Mouse (Mus musculus) cerebellum, adult 18-20 months (tissue): ENCODE results near the gene 1700003E16Rik.

Source experiments
- DNase-seq, 2 experiments: peaks; one replicate each; pipeline ENCODE4 v3.0.0; 2021

The 1700003E16Rik gene

DNA sequence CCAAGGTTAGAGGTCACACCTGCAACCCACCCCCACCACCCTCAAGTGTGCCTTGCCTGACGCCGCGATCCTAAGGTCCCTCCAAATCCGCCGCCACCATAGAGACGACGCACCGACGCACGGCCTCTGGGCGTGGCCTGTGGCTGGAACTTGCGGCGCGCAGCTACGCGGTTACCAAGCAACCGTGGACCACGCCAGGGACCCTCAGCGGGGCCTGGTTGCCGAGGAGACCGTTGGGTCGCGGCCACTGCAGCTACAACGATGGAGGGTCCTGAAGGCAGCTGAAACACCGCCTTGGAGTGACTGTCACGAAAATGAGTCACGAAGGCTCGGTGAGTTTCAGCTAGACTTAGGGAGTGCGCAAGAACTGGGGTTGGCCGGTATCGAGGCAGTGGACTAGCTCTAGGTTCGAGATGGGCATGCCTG, at the start of gene 1700003E16Rik, which contains the start of gene Wdr54:
TSS of gene 1700003E16Rik (plus strand) at position 146 of the 426 bp plus-strand sequence.
TSS of gene Wdr54 (minus strand) at position 139 of the 426 bp plus-strand sequence.
- peak; percentile 76 to 77 for DNase-seq

- DNase-seq: peak; percentile 68 to 74
Measured at GRCm38 (mm10) chr6:83107566-83108400, 48.4 kb upstream of the 1700003E16Rik start.

GRCm38 (mm10) chr6:83108762-83109668, 47.2 kb upstream of the 1700003E16Rik start, which contains the start of gene Mrpl53:
Mrpl53 (plus strand) TSS chr6:83109040.
- peak; percentile 80 to 87 for DNase-seq

DNA sequence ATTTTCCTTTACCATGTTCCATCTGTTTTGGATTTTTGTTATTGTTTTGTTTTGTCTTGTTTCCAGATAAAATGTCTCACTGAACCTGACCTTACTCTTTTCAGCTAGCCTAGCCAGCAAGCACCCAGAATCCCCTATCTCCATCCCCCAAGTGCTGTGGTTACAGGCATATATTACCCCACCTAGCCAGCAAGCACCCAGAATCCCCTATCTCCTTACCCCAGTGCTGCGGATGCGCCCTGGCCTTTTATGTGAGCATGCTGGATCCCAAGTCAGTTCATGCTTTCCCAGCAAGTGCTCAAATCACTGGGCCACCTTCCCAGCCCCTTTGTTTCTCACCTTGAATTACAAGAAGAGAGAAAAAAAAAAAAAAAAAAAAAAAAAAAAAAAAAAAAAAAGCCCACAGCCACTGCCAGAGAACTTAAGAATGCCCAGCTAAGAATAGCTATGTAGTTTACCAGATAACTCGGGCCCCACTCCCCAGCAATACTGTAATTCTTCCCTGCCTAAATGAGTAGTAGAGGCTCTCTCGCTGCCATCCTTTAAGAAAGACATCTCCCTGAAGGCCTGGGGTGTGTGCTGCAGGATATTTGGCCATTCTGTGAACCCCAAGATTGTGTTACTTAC, 44.6 kb upstream of the 1700003E16Rik start:
- DNase-seq: no peak

DNA sequence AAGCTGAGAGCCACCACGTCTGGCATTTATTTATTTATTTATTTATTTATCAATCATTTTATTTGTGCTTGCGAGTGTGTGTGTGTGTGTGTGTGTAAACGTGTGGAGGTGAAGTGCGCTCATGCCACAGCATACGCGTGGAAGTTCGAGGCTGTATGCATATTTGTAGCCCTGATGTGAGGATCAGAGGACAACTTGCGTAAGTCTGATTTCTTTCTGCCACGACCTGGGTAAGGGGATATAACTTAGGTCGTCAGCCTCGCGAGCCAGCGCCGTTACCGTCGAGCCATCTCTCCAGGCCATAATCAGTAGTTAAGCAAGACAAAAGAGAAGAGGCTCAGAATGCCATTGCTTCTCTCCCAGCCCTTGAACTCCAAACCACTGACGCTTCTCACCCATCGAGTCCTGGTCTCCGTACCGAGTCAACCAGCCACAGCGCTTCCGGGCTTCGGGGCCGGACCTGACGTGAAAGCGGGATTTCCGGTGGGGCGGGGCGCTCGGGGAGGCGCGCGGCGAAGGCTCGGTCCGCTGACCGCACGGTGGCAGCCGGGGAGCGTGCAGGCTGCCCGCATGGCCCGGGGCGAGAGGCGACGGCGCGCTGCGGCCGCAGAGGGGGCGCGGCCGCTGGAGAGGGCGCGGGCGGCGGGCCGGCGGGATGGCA, 41.1 kb upstream of the 1700003E16Rik start, which contains the start of gene Mogs:
TSS of gene Mogs (plus strand) at position 486 of the 661 bp plus-strand sequence.
- DNase-seq: peak; percentile 94 to 95

- DNase-seq: no peak
Measured at GRCm38 (mm10) chr6:83115682-83116372, 40.4 kb upstream of the 1700003E16Rik start.

DNA sequence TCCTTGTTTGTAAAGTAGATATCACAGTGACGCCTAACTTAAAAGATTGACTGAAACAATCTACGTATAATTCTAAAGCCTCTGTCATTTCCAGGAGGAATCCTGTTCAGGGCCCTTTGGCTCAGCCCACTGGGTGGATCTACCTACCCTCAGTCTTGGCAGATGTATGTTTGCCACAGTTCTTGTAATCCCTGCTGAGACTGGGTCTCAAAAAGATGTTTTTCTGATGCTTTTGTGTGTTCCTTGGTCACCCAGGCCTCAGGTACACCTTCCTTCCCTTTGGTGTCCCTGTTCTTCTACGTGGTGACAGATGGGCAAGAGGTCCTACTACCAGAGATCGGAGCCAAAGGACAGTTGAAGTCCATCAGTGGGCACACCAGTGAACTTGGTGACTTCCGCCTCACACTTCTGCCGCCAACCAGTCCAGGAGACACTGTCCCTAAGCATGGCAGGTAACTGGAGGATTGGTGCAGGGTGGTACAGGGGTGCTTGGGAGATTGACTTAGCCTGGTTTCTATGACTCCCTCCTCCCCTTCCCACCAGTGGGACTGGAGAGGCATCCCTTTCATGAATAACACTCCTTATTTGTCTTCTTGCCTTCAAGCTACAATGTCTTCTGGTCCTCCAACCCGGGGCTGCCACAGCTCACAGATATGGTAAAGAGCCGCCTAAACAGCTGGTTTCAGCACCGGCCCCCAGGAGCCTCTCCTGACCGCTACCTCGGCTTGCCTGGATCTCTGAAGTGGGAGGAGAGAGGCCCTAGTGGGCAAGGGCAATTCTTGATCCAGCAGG, 39.6 kb upstream of the 1700003E16Rik start:
- DNase-seq: no peak

DNA sequence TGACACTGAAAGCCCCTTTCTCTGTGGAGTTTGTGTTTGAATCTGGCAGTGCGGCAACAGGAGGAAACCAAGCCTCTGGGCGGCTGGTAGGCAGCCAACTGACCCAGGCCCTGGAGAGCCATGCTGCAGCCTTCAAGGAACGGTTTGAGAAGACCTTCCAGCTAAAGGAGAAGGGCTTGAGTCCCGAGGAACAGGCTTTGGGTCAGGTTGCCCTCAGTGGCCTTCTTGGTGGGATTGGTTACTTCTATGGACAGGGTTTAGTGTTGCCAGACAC, 39.1 kb upstream of the 1700003E16Rik start:
- DNase-seq: no peak

GRCm38 (mm10) chr6:83117616-83118015, 38.6 kb upstream of the 1700003E16Rik start:
- DNase-seq: no peak

- DNase-seq: no peak
Measured at GRCm38 (mm10) chr6:83118369-83118768, 37.8 kb upstream of the 1700003E16Rik start.

GRCm38 (mm10) chr6:83118825-83119733, 37.1 kb upstream of the 1700003E16Rik start:
- DNase-seq: no peak

- DNase-seq: peak in 1 of 2 experiments; percentile 51
Measured at GRCm38 (mm10) chr6:83119734-83120051, 36.5 kb upstream of the 1700003E16Rik start.

GRCm38 (mm10) chr6:83120930-83121862, 35.0 kb upstream of the 1700003E16Rik start, which contains the start of gene Wbp1:
Wbp1 (minus strand) TSS chr6:83121559.
- peak; percentile 91 to 98 for DNase-seq

- no peak for DNase-seq
Measured at GRCm38 (mm10) chr6:83121863-83122710, 34.1 kb upstream of the 1700003E16Rik start.

DNA sequence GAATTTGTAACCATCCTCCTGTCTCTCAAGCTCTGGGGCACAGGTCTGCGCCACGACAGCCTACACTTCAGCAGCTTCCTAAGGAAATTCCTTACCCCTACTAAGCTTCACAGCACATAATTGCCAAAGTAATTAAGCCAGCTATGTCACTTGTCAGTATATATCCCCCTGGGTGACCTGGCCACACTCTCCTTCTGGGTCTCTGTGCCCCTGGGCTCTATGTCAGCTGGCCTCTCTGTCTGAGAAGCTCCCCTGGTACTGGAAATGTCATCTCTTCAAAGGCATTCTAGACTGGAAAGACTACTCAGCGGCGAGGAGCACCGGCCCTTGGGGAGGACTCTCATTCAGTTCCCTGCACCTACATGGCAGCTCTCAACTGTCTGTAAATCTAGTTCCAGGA, 33.2 kb upstream of the 1700003E16Rik start:
- DNase-seq: no peak

DNA sequence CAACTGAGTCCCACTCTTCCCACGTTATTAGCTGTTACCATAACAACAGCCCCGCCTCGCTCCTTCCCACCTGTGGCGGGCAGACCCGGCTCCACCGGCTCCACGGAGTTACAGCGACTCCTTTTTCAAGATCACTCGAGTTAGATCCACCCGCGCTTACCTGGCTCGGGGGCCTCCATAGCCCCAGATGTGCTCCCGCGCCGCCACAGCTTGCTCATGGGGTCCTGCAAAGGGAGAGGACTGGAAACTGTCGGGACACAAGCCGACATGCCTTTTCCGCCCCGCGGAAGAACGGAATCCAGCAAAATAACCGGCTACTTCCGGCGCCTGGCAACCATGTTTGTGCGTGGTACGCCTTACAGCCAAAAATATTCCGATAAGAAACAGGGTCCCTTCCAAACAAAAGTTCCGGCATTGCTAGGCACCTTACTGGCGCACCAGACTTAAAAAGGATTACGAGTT, 31.3 kb upstream of the 1700003E16Rik start:
- DNase-seq: peak; percentile 84 to 85

DNA sequence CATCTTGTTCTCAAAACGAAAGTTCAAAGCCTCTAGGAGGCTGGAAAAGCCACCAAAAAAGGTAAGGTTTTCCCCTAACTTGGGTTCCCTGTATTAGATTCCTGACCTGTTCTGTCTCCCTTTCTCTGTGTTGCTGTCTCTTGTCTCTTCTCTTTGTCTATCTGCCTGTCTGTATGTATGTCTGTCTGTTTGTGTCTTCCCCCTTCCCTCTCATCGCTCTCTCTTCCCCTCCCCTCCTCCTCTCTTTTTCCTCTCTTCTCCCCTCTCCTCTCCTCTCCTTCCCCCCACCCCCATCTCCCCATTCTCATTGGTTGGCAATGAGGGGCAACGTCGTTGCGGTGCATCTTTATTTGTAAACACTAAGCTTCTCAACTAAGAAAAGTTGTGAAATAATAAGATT, 30.9 kb upstream of the 1700003E16Rik start, which contains the start of gene Ino80b:
TSS of gene Ino80b (minus strand) at position 101 of the 400 bp plus-strand sequence.
- no peak for DNase-seq
